Mouse (Mus musculus): ENCODE results near the gene Prkcq. TPM values are rescaled to one million over a fixed set of nuclear protein-coding genes. Genes with fewer than 3 reads are reported as not detected.

The Prkcq gene
- polyA plus RNA-seq, 1 experiment = 1.1 TPM

- H3K27me3 ChIP-seq (ENCODE audit: control insufficient read depth, insufficient read depth, low read length) = no peaks in the 10 kb centered on the region
- WGBS = 57% methylated on average over 3 of the region's 3 CpGs
- H3K4me3 ChIP-seq (ENCODE audit: low read depth, low read length) = no peak overlapping the region
- no peaks in the 10 kb centered on the region for H3K36me3 ChIP-seq (ENCODE audit: control insufficient read depth, insufficient read depth, low read length)
- no peak for TF ChIP-seq CTCF (IDR thresholded peaks at IDR 0.05; ENCODE audit: extremely low read depth, insufficient read length, insufficient replicate concordance, low read depth, low read length)
- no peak for TF ChIP-seq POLR2A (IDR thresholded peaks at IDR 0.05; ENCODE audit: low read depth, low read length)
- H3K4me1 ChIP-seq (ENCODE audit: control insufficient read depth, insufficient read depth, insufficient read length, low read length) = no peaks in the 10 kb centered on the region
- H3K27ac ChIP-seq (ENCODE audit: insufficient read depth, low read depth, low read length) = no peak overlapping the region
These were observed 59.2 kb downstream of the Prkcq start for GRCm38 (mm10) chr2:11231118-11231517.

GRCm38 (mm10) chr2:11231988-11232387 lies 60.1 kb downstream of the Prkcq start:
- 49% methylated on average over 5 of the region's 5 CpGs for WGBS
- no peak overlapping the region for H3K27ac ChIP-seq (ENCODE audit: insufficient read depth, low read depth, low read length)
- no peaks in the 10 kb centered on the region for H3K27me3 ChIP-seq (ENCODE audit: control insufficient read depth, insufficient read depth, low read length)
- no peaks in the 10 kb centered on the region for H3K4me1 ChIP-seq (ENCODE audit: control insufficient read depth, insufficient read depth, insufficient read length, low read length)
- TF ChIP-seq POLR2A (IDR thresholded peaks at IDR 0.05; ENCODE audit: low read depth, low read length) (no peak), CTCF (IDR thresholded peaks at IDR 0.05; ENCODE audit: extremely low read depth, insufficient read length, insufficient replicate concordance, low read depth, low read length) (no peak)
- H3K36me3 ChIP-seq (ENCODE audit: control insufficient read depth, insufficient read depth, low read length) = no peaks in the 10 kb centered on the region
- H3K4me3 ChIP-seq (ENCODE audit: low read depth, low read length) = no peak overlapping the region

- TF ChIP-seq CTCF (IDR thresholded peaks at IDR 0.05; ENCODE audit: extremely low read depth, insufficient read length, insufficient replicate concordance, low read depth, low read length) (no peak), POLR2A (IDR thresholded peaks at IDR 0.05; ENCODE audit: low read depth, low read length) (no peak)
- WGBS = 87% methylated on average over 4 of the region's 4 CpGs
- Histone ChIP-seq H3K4me3 (ENCODE audit: low read depth, low read length) (no peak overlapping the region), H3K36me3 (ENCODE audit: control insufficient read depth, insufficient read depth, low read length) (no peaks in the 10 kb centered on the region), H3K27ac (ENCODE audit: insufficient read depth, low read depth, low read length) (no peak overlapping the region), H3K27me3 (ENCODE audit: control insufficient read depth, insufficient read depth, low read length) (no peaks in the 10 kb centered on the region), H3K4me1 (ENCODE audit: control insufficient read depth, insufficient read depth, insufficient read length, low read length) (no peaks in the 10 kb centered on the region)
These were observed 66.3 kb downstream of the Prkcq start for GRCm38 (mm10) chr2:11238254-11238653.

GRCm38 (mm10) chr2:11239523-11239922 lies 67.6 kb downstream of the Prkcq start:
- Histone ChIP-seq H3K27me3 (ENCODE audit: control insufficient read depth, insufficient read depth, low read length) (no peaks in the 10 kb centered on the region), H3K36me3 (ENCODE audit: control insufficient read depth, insufficient read depth, low read length) (no peaks in the 10 kb centered on the region), H3K4me3 (ENCODE audit: low read depth, low read length) (no peak overlapping the region), H3K27ac (ENCODE audit: insufficient read depth, low read depth, low read length) (no peak overlapping the region), H3K4me1 (ENCODE audit: control insufficient read depth, insufficient read depth, insufficient read length, low read length) (no peaks in the 10 kb centered on the region)
- TF ChIP-seq CTCF (IDR thresholded peaks at IDR 0.05; ENCODE audit: extremely low read depth, insufficient read length, insufficient replicate concordance, low read depth, low read length) (no peak), POLR2A (IDR thresholded peaks at IDR 0.05; ENCODE audit: low read depth, low read length) (no peak)

- H3K4me3 ChIP-seq (ENCODE audit: low read depth, low read length) = no peak overlapping the region
- no peaks in the 10 kb centered on the region for H3K27me3 ChIP-seq (ENCODE audit: control insufficient read depth, insufficient read depth, low read length)
- no peak overlapping the region for H3K27ac ChIP-seq (ENCODE audit: insufficient read depth, low read depth, low read length)
- no peak for TF ChIP-seq CTCF (IDR thresholded peaks at IDR 0.05; ENCODE audit: extremely low read depth, insufficient read length, insufficient replicate concordance, low read depth, low read length)
- TF ChIP-seq POLR2A (IDR thresholded peaks at IDR 0.05; ENCODE audit: low read depth, low read length) = no peak
- no peaks in the 10 kb centered on the region for H3K4me1 ChIP-seq (ENCODE audit: control insufficient read depth, insufficient read depth, insufficient read length, low read length)
- no peaks in the 10 kb centered on the region for H3K36me3 ChIP-seq (ENCODE audit: control insufficient read depth, insufficient read depth, low read length)
- WGBS = 78% methylated on average over 7 of the region's 7 CpGs
These were observed 74.0 kb downstream of the Prkcq start for GRCm38 (mm10) chr2:11245926-11246325.

GRCm38 (mm10) chr2:11253945-11254344 lies 82.0 kb downstream of the Prkcq start:
- no peak for TF ChIP-seq POLR2A (IDR thresholded peaks at IDR 0.05; ENCODE audit: low read depth, low read length)
- no peak for TF ChIP-seq CTCF (IDR thresholded peaks at IDR 0.05; ENCODE audit: extremely low read depth, insufficient read length, insufficient replicate concordance, low read depth, low read length)
- Histone ChIP-seq H3K27me3 (ENCODE audit: control insufficient read depth, insufficient read depth, low read length) (no peaks in the 10 kb centered on the region), H3K27ac (ENCODE audit: insufficient read depth, low read depth, low read length) (no peak overlapping the region), H3K4me3 (ENCODE audit: low read depth, low read length) (no peak overlapping the region), H3K36me3 (ENCODE audit: control insufficient read depth, insufficient read depth, low read length) (no peaks in the 10 kb centered on the region), H3K4me1 (ENCODE audit: control insufficient read depth, insufficient read depth, insufficient read length, low read length) (no peaks in the 10 kb centered on the region)
- WGBS = 61% methylated on average over 8 of the region's 8 CpGs

GRCm38 (mm10) chr2:11254446-11254845 lies 82.5 kb downstream of the Prkcq start:
- TF ChIP-seq CTCF (IDR thresholded peaks at IDR 0.05; ENCODE audit: extremely low read depth, insufficient read length, insufficient replicate concordance, low read depth, low read length) = no peak
- no peak for TF ChIP-seq POLR2A (IDR thresholded peaks at IDR 0.05; ENCODE audit: low read depth, low read length)
- WGBS = 84% methylated on average over 4 of the region's 4 CpGs

More at GRCm38 (mm10) chr2:11254446-11254845, 82.5 kb downstream of the Prkcq start:
- H3K27ac ChIP-seq (ENCODE audit: insufficient read depth, low read depth, low read length) = no peak overlapping the region
- no peaks in the 10 kb centered on the region for H3K27me3 ChIP-seq (ENCODE audit: control insufficient read depth, insufficient read depth, low read length)
- no peaks in the 10 kb centered on the region for H3K4me1 ChIP-seq (ENCODE audit: control insufficient read depth, insufficient read depth, insufficient read length, low read length)
- H3K4me3 ChIP-seq (ENCODE audit: low read depth, low read length) = no peak overlapping the region
- H3K36me3 ChIP-seq (ENCODE audit: control insufficient read depth, insufficient read depth, low read length) = no peaks in the 10 kb centered on the region
